Mouse (Mus musculus) erythroblast, adult 5-6 weeks (primary cell): Measurements from ENCODE around the gene Hcn4. TPM values are rescaled to one million over a fixed set of nuclear protein-coding genes. Genes with fewer than 3 reads are reported as not detected.

ENCODE experiments used
- ATAC-seq: replicated peaks from 2 replicates; pipeline ENCODE4 v1.8.0; 2016; ENCODE audit warnings: moderate number of reproducible peaks, mild to moderate bottlenecking, moderate TSS enrichment, inconsistent platforms; ENCODE audit not compliant: poor library complexity, low FRiP score, severe bottlenecking
- total RNA-seq, 2 experiments: library from RNA; stranded (forward) in 1 of 2; stranded (reverse) in 1 of 2; fragments of 150-400 nt in 1 of 2; fragments of 200-764, 138-1000 nt in 1 of 2; gene quantifications; 2 replicates each; pipeline versions ENCODE4 v1.2.3 to v1.2.4; 2015 to 2017; ENCODE audit warnings: low replicate concordance in 2 of 2

The Hcn4 gene
- total RNA-seq, 2 experiments from 2014 or later: not detected

GRCm38 (mm10) chr9:58902869-58903585, 79.8 kb downstream of the Hcn4 start:
- no peak for ATAC-seq

Other genes with a start within 250 kb of the Hcn4 start
- gene Nptn, start 241.2 kb upstream of the Hcn4 start, total RNA-seq (2015; ENCODE audit: low replicate concordance): 256 and 349 TPM in 2 replicates
- gene Nptn, start 241.2 kb upstream of the Hcn4 start, total RNA-seq (2017; ENCODE audit: low replicate concordance): 122 and 135 TPM in 2 replicates
- gene Rec114, start 79.4 kb upstream of the Hcn4 start, total RNA-seq (2015; ENCODE audit: low replicate concordance): 161 and 164 TPM in 2 replicates
- gene Rec114, start 79.4 kb upstream of the Hcn4 start, total RNA-seq (2017; ENCODE audit: low replicate concordance): 108 and 243 TPM in 2 replicates
- gene Neo1, start 213.0 kb downstream of the Hcn4 start, total RNA-seq (2015; ENCODE audit: low replicate concordance): not detected in 2 replicates
- gene Neo1, start 213.0 kb downstream of the Hcn4 start, total RNA-seq (2017; ENCODE audit: low replicate concordance): 0.51 TPM in 1 of 2 replicates, not detected in the other